Mouse (Mus musculus) embryonic fibroblast, embryonic 13.5 days (primary cell): ENCODE data around the gene Acbd4. TPM values are rescaled to one million over a fixed set of nuclear protein-coding genes. Genes with fewer than 3 reads are reported as not detected.

Experiments used
- H3K27ac ChIP-seq: 2 replicates; pipeline ENCODE4 v1.5.1; 2012; ENCODE audit warnings: low read length, control low read depth, inconsistent platforms; ENCODE audit not compliant: insufficient read depth
- H3K4me1 ChIP-seq: 2 replicates; pipeline ENCODE4 v1.6.1; 2011; ENCODE audit warnings: low read length; ENCODE audit not compliant: control insufficient read depth, insufficient read depth
- H3K4me3 ChIP-seq: 2 replicates; pipeline ENCODE4 v1.5.1; 2011; ENCODE audit warnings: mild to moderate bottlenecking, control low read depth, low read length; ENCODE audit not compliant: insufficient read depth
- CTCF ChIP-seq: IDR thresholded peaks from 2 replicates; pipeline ENCODE4 v1.5.1; 2011; ENCODE audit warnings: mild to moderate bottlenecking, control low read depth, low read length, moderate library complexity, borderline replicate concordance; ENCODE audit not compliant: insufficient read depth
- POLR2A ChIP-seq: IDR thresholded peaks from 2 replicates; pipeline ENCODE4 v1.6.1; 2011; ENCODE audit warnings: low read depth, mild to moderate bottlenecking, control low read depth, low read length, moderate library complexity
- polyA plus RNA-seq: library from polyadenylated mRNA; stranded (reverse); fragments of >200 nt; gene quantifications from 2 replicates; pipeline ENCODE4 v1.2.4, GENCODE M21; 2011; ENCODE audit warnings: low read depth; ENCODE audit not compliant: missing spikeins, insufficient read length

Gene Acbd4
- polyA plus RNA-seq, 1 experiment, result 23.3 TPM

DNA sequence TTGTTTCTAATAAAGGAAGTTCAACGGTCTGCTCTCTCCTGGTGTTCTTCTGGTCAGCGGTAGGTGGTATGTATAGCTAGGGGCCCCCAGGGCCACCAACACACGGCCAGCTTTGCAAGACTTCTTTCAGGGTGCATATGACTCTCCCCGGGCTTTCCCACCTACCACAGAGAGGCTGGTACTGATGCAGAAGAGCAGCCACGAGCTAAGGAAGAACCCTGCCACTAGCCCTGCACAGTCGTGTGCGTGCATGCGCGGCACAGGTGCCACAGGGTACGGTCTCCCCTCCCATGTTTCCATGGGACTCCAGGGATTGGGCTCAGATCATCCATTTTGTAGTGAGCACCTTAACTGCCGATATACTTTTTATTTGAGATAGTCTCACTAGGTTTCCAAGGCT lies 32.6 kb upstream of the Acbd4 start:
- Histone ChIP-seq H3K27ac (no peak overlapping the region), H3K4me3 (no peak overlapping the region), H3K4me1 (0 out of 2 replicates have a peak, but pooled peaks cover 5% of the 10 kb centered on the region)
- TF ChIP-seq POLR2A, result no peak
- no peak for TF ChIP-seq CTCF

DNA sequence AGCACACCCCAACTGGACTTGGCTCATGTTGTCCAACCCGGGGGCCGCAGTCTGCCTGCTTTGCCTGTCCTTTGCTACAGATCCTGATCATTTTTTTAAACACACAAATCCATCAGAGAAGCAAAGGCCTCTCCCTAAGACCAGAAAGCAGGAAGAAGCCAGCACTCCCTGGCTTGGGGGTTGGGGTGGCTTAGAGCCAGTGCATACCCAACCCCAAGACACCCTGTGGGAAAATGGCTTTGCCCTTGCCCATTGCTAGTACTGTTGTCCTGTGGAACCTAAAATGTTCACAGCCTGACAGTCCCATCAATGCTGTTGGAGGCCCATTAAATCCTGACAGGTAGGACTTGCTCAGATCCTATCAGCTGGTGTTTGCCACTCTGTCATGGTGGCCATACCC lies 31.8 kb upstream of the Acbd4 start:
- Histone ChIP-seq H3K4me1 (0 out of 2 replicates have a peak, but pooled peaks cover 5% of the 10 kb centered on the region), H3K27ac (no peak overlapping the region), H3K4me3 (no peak overlapping the region)
- TF ChIP-seq POLR2A, result no peak
- TF ChIP-seq CTCF, result no peak

DNA sequence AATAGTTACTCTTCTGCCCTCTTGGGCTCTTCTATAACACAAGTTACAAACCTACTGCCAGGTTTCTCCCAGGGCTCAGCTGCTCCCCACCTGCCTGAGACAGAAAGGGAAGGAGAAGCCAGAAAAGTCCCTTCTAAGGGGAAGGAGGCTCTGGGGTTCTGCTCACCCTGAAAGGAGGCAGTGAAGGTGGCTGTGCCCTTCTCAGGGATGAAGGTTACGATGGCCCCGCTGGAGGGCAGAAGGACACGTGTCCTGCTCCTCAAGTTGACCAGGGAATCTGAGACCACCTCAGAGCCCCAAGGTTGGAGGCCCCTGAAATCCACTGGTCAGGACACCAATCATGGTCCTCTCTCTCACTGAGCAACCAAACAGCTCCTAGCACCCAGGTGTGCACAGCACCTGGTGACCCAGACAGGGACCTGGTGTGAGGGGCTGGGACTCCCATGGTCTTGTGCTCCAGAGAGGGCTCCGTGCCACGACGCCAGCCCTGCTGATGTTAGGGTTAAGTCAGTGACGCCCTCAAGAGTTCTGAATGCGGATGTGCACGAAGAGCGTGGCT lies 31.1 kb upstream of the Acbd4 start:
- Histone ChIP-seq H3K4me3 (no peak overlapping the region), H3K4me1 (0 out of 2 replicates have a peak, but pooled peaks cover 5% of the 10 kb centered on the region), H3K27ac (no peak overlapping the region)
- no peak for TF ChIP-seq CTCF
- TF ChIP-seq POLR2A, result no peak

- H3K4me1 ChIP-seq, result no peaks in the 10 kb centered on the region
- no peak overlapping the region for H3K4me3 ChIP-seq
- H3K27ac ChIP-seq, result no peak overlapping the region
- TF ChIP-seq CTCF, result no peak
- no peak for TF ChIP-seq POLR2A
These were observed 27.8 kb upstream of the Acbd4 start for GRCm38 (mm10) chr11:103073671-103074070.

GRCm38 (mm10) chr11:103074121-103074650 lies 27.3 kb upstream of the Acbd4 start:
- Histone ChIP-seq H3K4me3 (no peak overlapping the region), H3K4me1 (no peaks in the 10 kb centered on the region), H3K27ac (no peak overlapping the region)
- TF ChIP-seq POLR2A, result no peak
- no peak for TF ChIP-seq CTCF

- Histone ChIP-seq H3K4me1 (no peaks in the 10 kb centered on the region), H3K4me3 (no peak overlapping the region), H3K27ac (no peak overlapping the region)
- no peak for TF ChIP-seq CTCF
- TF ChIP-seq POLR2A, result no peak
These were observed 26.6 kb upstream of the Acbd4 start for GRCm38 (mm10) chr11:103074796-103075323.

GRCm38 (mm10) chr11:103076010-103076409 lies 25.5 kb upstream of the Acbd4 start:
- no peak for TF ChIP-seq CTCF
- TF ChIP-seq POLR2A, result no peak
- Histone ChIP-seq H3K4me1 (no peaks in the 10 kb centered on the region), H3K4me3 (no peak overlapping the region), H3K27ac (no peak overlapping the region)

DNA sequence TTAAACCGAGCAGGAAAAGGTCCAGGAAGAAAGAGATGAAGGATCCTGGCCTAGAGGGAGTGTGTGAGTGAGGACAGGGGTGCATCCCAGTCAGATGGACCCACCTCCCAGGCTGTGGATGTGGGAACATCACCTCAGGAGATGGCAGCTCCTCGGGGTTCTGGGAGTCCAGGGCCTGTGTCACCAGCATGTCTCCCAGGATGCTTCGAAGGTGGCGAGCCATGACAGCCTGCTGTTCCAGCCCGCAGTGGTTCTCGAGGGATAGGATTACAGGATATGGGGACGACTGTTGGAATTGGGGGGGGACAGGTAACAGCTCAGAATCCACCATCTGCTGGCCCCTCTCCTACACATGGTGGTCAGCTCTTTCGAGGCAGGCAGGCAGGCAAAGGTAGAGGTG lies 24.9 kb upstream of the Acbd4 start:
- Histone ChIP-seq H3K4me3 (no peak overlapping the region), H3K27ac (no peak overlapping the region), H3K4me1 (no peaks in the 10 kb centered on the region)
- TF ChIP-seq CTCF (no peak), POLR2A (no peak)

DNA sequence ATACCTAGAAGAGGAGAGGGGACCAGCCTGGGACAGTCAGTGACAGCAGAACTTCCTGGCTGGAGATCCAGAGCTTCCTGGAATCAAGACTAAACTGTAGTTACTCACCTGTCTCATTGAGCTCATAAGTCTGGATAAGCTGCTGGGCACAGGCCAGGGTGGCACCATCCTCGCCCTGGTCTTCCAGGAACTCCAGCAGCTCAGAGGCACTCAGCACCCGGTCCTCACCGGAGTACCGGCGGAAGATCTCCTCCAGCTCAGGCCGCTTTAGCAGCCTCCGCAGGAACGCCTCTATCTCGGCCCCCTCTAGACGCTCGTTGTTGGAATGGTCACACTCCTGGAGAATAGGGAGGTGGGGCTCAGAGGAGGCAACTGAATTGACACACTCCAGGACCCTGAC lies 23.4 kb upstream of the Acbd4 start:
- no peak for TF ChIP-seq CTCF
- TF ChIP-seq POLR2A, result no peak
- Histone ChIP-seq H3K27ac (no peak overlapping the region), H3K4me1 (no peaks in the 10 kb centered on the region), H3K4me3 (no peak overlapping the region)

GRCm38 (mm10) chr11:103080323-103081091 lies 21.0 kb upstream of the Acbd4 start:
- TF ChIP-seq POLR2A (no peak), CTCF (peak; percentile 47; the same call in 1 of the 2 replicates)
- Histone ChIP-seq H3K27ac (no peak overlapping the region), H3K4me1 (no peaks in the 10 kb centered on the region), H3K4me3 (no peak overlapping the region)
